Mouse (Mus musculus) skeletal muscle tissue, postnatal 0 days (tissue): ENCODE data around the gene Cib4. TPM values are rescaled to one million over a fixed set of nuclear protein-coding genes. Genes with fewer than 3 reads are reported as not detected.

Source experiments
- polyA plus RNA-seq: library from polyadenylated mRNA; unstranded; fragments of >200 nt; fragmentation: Nextera tagmentation; extraction: Ambion mirVana; gene quantifications from 2 replicates; pipeline ENCODE4 v1.2.1, GENCODE M21; 2015

Gene Cib4
- polyA plus RNA-seq, result not detected in 2 replicates

DNA sequence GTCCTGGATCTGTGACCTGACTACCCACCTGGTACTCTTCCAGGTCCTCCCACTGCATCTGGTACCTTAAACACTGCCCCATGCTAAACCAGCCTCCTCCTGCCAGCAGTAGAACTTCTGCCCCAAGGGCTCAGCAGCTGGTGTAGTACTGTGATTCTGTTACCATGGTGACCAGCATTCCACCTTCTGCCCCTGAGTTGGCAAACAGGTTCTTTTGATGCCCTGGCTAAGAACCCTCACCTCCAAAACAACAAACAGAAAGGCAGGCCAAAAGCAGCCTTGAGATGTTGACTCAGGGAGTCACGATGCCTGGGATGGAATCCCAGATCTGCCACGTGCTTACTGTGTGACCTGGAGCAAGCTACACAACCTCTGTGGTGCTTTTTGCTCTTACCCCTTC lies at the start of gene Cib4:
Gene Cib4, minus strand, starts transcription at position 139 of the 400 bp plus-strand sequence.

GRCm38 (mm10) chr5:30587681-30588300 lies 42.2 kb upstream of the Cib4 start, which contains the start of gene Kcnk3:
Gene Kcnk3 (plus strand): TSS chr5:30588170.

DNA sequence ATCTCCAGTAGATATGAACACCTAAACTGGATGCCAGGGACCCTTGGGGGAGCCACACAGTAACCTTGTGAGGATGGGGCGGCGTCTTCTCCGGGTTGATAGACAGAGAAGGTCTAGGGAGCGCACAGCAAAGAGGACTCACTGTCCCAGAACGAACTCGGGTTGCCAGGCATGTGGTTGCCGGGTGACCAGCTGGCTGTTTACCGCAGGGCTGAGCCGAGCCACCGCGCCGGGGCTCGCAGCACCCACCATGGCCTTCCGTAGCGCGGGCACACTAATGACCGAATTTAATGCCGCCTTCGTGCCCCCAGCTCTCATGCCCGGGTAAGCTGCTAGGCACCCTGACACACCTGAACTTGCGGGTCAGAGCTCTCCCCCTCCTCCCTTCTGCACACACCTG lies 79.8 kb downstream of the Cib4 start, which contains the start of gene 1700001C02Rik:
Gene 1700001C02Rik, plus strand, starts transcription at position 187 of the 400 bp plus-strand sequence.

GRCm38 (mm10) chr5:30461821-30462220 lies 83.8 kb downstream of the Cib4 start, which contains the start of gene Otof:
Gene Otof (minus strand): TSS chr5:30461932.

Other genes with a start within 250 kb of the Cib4 start
- gene Otof, start 83.9 kb downstream of the Cib4 start, polyA plus RNA-seq, result 0.06 and 0.17 TPM in 2 replicates
- gene 1700001C02Rik, start 79.8 kb downstream of the Cib4 start, polyA plus RNA-seq, result not detected in 2 replicates
- 1.1 and 4.1 TPM in 2 replicates for gene Kcnk3, start 42.3 kb upstream of the Cib4 start, polyA plus RNA-seq
- gene Slc35f6, start 102.1 kb upstream of the Cib4 start, polyA plus RNA-seq, result 12.1 and 16.5 TPM in 2 replicates
- gene Cenpa, start 120.9 kb upstream of the Cib4 start, polyA plus RNA-seq, result 65.3 and 69.9 TPM in 2 replicates
- gene Dpysl5, start 165.7 kb upstream of the Cib4 start, polyA plus RNA-seq, result 3.2 and 3.3 TPM in 2 replicates